Mouse (Mus musculus): Measurements from ENCODE around the gene Adk.

DNA sequence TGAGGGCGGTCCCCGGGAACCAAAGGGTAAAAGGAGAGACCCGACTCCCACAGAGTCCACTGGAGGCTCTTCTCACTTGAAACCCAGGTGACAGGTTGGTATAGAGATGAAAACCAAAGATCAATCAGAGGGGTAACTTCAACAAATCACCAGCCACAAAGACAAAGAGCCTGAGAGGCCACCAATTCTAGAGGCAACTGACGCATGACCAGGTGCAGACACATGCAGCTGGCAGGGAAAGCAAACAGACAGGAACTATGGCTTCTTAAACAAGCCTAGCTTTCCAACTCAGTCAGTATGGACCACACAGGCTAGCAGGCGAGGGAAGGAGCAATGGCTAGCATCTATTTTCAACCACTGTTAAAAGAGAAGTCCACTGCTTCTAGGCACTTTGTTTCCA, 418.0 kb downstream of the Adk start:
- TF ChIP-seq CTCF (IDR thresholded peaks at IDR 0.05; ENCODE audit: control insufficient read depth, insufficient read depth, insufficient read length), result no peak
- no peak for TF ChIP-seq USF1 (IDR thresholded peaks at IDR 0.05; ENCODE audit: low read depth)
- TF ChIP-seq MAX (IDR thresholded peaks at IDR 0.05), result no peak
- TF ChIP-seq MYOD1 (IDR thresholded peaks at IDR 0.05; ENCODE audit: control insufficient read depth, insufficient read length, low read depth), result no peak
- no peak for TF ChIP-seq MYOG (IDR thresholded peaks at IDR 0.05; ENCODE audit: control insufficient read depth, extremely low read depth, insufficient read length)
- TF ChIP-seq CEBPB (IDR thresholded peaks at IDR 0.05; ENCODE audit: low read depth), result no peak
